Mouse (Mus musculus): ENCODE data around the gene Slc5a5. TPM values are rescaled to one million over a fixed set of nuclear protein-coding genes. Genes with fewer than 3 reads are reported as not detected.

The Slc5a5 gene
- polyA plus RNA-seq (2012; rRNA removed), result 6.7 and 6.9 TPM in 2 replicates

- 28% methylated on average over 80 of the region's 80 CpGs for WGBS
- DNase-seq, result no peak
- no peak within 1 kb of the TSS for H3K4me3 ChIP-seq (replicated peaks; ENCODE audit: insufficient read depth, low read depth, low read length)
- no peaks in the 10 kb centered on the region; the same call in 1 of the 2 replicates for H3K4me1 ChIP-seq (ENCODE audit: control insufficient read depth, insufficient read depth, low read length)
- H3K27me3 ChIP-seq (ENCODE audit: control insufficient read depth, insufficient read depth, low read length), result no peaks in the 10 kb centered on the region
- no peak for TF ChIP-seq POLR2A (IDR thresholded peaks at IDR 0.05; ENCODE audit: borderline replicate concordance, insufficient read depth, low read length)
- TF ChIP-seq CTCF (IDR thresholded peaks at IDR 0.05; ENCODE audit: borderline replicate concordance, insufficient read depth, low read depth, low read length), result no peak
- no peak within 1 kb of the TSS for H3K27ac ChIP-seq (ENCODE audit: insufficient read depth, low read length)
Measured at GRCm38 (mm10) chr8:70892022-70892895, at the start of gene Slc5a5. Gene Slc5a5 (minus strand): TSS chr8:70892757.

GRCm38 (mm10) chr8:70941478-70941877 lies 48.9 kb upstream of the Slc5a5 start:
- Histone ChIP-seq H3K27ac (ENCODE audit: insufficient read depth, low read length) (no peak overlapping the region), H3K27me3 (ENCODE audit: control insufficient read depth, insufficient read depth, low read length) (no peaks in the 10 kb centered on the region), H3K4me3 (replicated peaks; ENCODE audit: insufficient read depth, low read depth, low read length) (no peak overlapping the region), H3K4me1 (ENCODE audit: control insufficient read depth, insufficient read depth, low read length) (no peaks in the 10 kb centered on the region)
- TF ChIP-seq POLR2A (IDR thresholded peaks at IDR 0.05; ENCODE audit: borderline replicate concordance, insufficient read depth, low read length) (no peak), CTCF (IDR thresholded peaks at IDR 0.05; ENCODE audit: borderline replicate concordance, insufficient read depth, low read depth, low read length) (0 out of 2 replicates have a peak, but pooled peaks have one; percentile 8)
- no peak for DNase-seq
- WGBS, result 33% methylated on average over 2 of the region's 2 CpGs

DNA sequence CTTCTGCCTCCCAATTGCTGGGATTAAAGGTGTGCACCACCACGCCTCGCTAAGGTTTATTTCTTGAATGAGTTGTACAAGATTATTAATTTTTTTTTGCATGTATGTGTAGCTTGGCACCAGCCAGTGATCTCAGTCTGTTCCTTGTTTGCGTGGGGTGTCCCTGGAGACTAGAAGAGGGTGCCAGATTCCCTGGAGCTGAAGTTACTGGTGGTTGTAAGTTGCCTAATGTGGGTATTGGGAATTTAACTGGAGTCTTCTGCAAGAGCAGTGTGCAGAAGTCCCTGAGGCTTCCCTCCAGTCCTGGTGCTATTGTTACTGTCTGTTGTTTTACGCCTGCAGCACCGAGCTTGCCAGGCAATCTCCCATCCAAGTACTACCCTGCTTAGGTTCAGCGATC lies 44.6 kb upstream of the Slc5a5 start:
- peak in 1 of 2 experiments; percentile 0 for DNase-seq
- H3K27me3 ChIP-seq (ENCODE audit: control insufficient read depth, insufficient read depth, low read length), result no peaks in the 10 kb centered on the region
- H3K4me1 ChIP-seq (ENCODE audit: control insufficient read depth, insufficient read depth, low read length), result no peaks in the 10 kb centered on the region
- H3K4me3 ChIP-seq (replicated peaks; ENCODE audit: insufficient read depth, low read depth, low read length), result no peak overlapping the region
- WGBS, result 70% methylated on average over 6 of the region's 6 CpGs
- no peak overlapping the region for H3K27ac ChIP-seq (ENCODE audit: insufficient read depth, low read length)
- TF ChIP-seq CTCF (IDR thresholded peaks at IDR 0.05; ENCODE audit: borderline replicate concordance, insufficient read depth, low read depth, low read length), result no peak
- no peak for TF ChIP-seq POLR2A (IDR thresholded peaks at IDR 0.05; ENCODE audit: borderline replicate concordance, insufficient read depth, low read length)

GRCm38 (mm10) chr8:70934786-70935185 lies 42.2 kb upstream of the Slc5a5 start:
- DNase-seq, result peak in 1 of 2 experiments; percentile 2
- Histone ChIP-seq H3K4me3 (replicated peaks; ENCODE audit: insufficient read depth, low read depth, low read length) (no peak overlapping the region), H3K4me1 (ENCODE audit: control insufficient read depth, insufficient read depth, low read length) (no peaks in the 10 kb centered on the region), H3K27ac (ENCODE audit: insufficient read depth, low read length) (no peak overlapping the region), H3K27me3 (ENCODE audit: control insufficient read depth, insufficient read depth, low read length) (no peaks in the 10 kb centered on the region)
- no peak for TF ChIP-seq CTCF (IDR thresholded peaks at IDR 0.05; ENCODE audit: borderline replicate concordance, insufficient read depth, low read depth, low read length)
- TF ChIP-seq POLR2A (IDR thresholded peaks at IDR 0.05; ENCODE audit: borderline replicate concordance, insufficient read depth, low read length), result no peak
- WGBS, result 23% methylated on average over 7 of the region's 7 CpGs

GRCm38 (mm10) chr8:70933036-70933435 lies 40.5 kb upstream of the Slc5a5 start:
- no peak overlapping the region for H3K27ac ChIP-seq (ENCODE audit: insufficient read depth, low read length)
- no peaks in the 10 kb centered on the region for H3K27me3 ChIP-seq (ENCODE audit: control insufficient read depth, insufficient read depth, low read length)
- TF ChIP-seq POLR2A (IDR thresholded peaks at IDR 0.05; ENCODE audit: borderline replicate concordance, insufficient read depth, low read length), result no peak
- TF ChIP-seq CTCF (IDR thresholded peaks at IDR 0.05; ENCODE audit: borderline replicate concordance, insufficient read depth, low read depth, low read length), result no peak
- H3K4me1 ChIP-seq (ENCODE audit: control insufficient read depth, insufficient read depth, low read length), result no peaks in the 10 kb centered on the region
- DNase-seq, result peak in 1 of 2 experiments; percentile 1
- H3K4me3 ChIP-seq (replicated peaks; ENCODE audit: insufficient read depth, low read depth, low read length), result no peak overlapping the region
- WGBS, result 78% methylated on average over 4 of the region's 4 CpGs

DNA sequence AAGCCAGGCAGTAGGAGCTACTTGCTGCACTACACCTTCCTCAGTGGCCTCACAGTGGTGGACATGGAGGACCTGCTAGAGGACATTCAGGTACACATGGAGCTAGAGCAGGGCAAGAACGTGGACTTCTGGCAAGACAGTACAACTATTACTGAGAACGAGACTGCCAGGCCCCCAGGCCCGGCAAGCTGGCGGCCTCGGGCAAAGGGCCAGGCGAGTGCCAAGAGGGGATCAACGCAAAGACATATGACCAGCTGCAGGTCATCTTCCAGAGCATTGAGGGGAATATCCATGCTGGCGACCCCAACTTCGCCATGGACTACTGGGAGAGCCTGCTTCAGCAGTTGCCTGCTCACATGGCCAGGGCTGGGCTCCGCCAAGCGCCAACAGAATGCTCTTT lies 39.2 kb upstream of the Slc5a5 start:
- DNase-seq, result peak in 1 of 2 experiments; percentile 4
- H3K27me3 ChIP-seq (ENCODE audit: control insufficient read depth, insufficient read depth, low read length), result no peaks in the 10 kb centered on the region
- H3K27ac ChIP-seq (ENCODE audit: insufficient read depth, low read length), result no peak overlapping the region
- no peak overlapping the region for H3K4me3 ChIP-seq (replicated peaks; ENCODE audit: insufficient read depth, low read depth, low read length)
- 52% methylated on average over 11 of the region's 11 CpGs for WGBS
- no peaks in the 10 kb centered on the region for H3K4me1 ChIP-seq (ENCODE audit: control insufficient read depth, insufficient read depth, low read length)
- TF ChIP-seq CTCF (IDR thresholded peaks at IDR 0.05; ENCODE audit: borderline replicate concordance, insufficient read depth, low read depth, low read length) (no peak), POLR2A (IDR thresholded peaks at IDR 0.05; ENCODE audit: borderline replicate concordance, insufficient read depth, low read length) (no peak)

GRCm38 (mm10) chr8:70928778-70929322 lies 36.3 kb upstream of the Slc5a5 start:
- Histone ChIP-seq H3K27ac (ENCODE audit: insufficient read depth, low read length) (no peak overlapping the region), H3K4me3 (replicated peaks; ENCODE audit: insufficient read depth, low read depth, low read length) (no peak overlapping the region), H3K27me3 (ENCODE audit: control insufficient read depth, insufficient read depth, low read length) (no peaks in the 10 kb centered on the region), H3K4me1 (ENCODE audit: control insufficient read depth, insufficient read depth, low read length) (no peaks in the 10 kb centered on the region)
- 42% methylated on average over 5 of the region's 5 CpGs for WGBS
- DNase-seq, result peak in 1 of 2 experiments; percentile 3
- TF ChIP-seq POLR2A (IDR thresholded peaks at IDR 0.05; ENCODE audit: borderline replicate concordance, insufficient read depth, low read length) (no peak), CTCF (IDR thresholded peaks at IDR 0.05; ENCODE audit: borderline replicate concordance, insufficient read depth, low read depth, low read length) (no peak)
